Mouse (Mus musculus): ENCODE results near the gene Gm21981. TPM values are rescaled to one million over a fixed set of nuclear protein-coding genes. Genes with fewer than 3 reads are reported as not detected.

Gene Gm21981
- polyA plus RNA-seq, 1 experiment from 2014 or later: 0.16 TPM

DNA sequence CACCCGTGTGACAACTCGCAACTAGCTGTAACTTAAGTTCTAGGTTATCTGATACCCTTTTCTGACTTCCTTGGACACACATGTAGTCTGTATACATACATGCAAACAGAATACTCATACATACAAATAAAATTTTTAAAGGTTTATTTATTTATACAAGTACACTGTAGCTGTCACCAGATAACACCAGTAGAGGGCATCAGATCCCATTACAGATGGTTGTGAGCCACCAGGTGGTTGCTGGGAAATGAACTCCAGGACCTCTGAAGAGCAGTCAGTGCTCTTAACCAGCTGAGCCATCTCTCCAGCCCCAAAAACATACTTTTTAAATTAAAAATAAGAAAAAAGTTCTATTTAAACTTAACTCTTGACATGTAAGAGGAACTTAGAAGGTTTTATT lies 51.3 kb downstream of the Gm21981 start:
- DNase-seq (ENCODE audit: low spot score): peak; percentile 27
- H3K9me3 ChIP-seq: no peaks in the 10 kb centered on the region
- WGBS: 74% methylated on average over 2 of the region's 2 CpGs
- no peaks in the 10 kb centered on the region for H3K4me1 ChIP-seq
- H3K27me3 ChIP-seq (ENCODE audit: insufficient read depth, poor library complexity, severe bottlenecking): no peaks in the 10 kb centered on the region
- H3K27ac ChIP-seq: no peak overlapping the region
- H3K4me3 ChIP-seq: no peak overlapping the region
- no peaks in the 10 kb centered on the region for H3K36me3 ChIP-seq

Other genes with a start within 250 kb of the Gm21981 start
- gene Taf8, start 192.2 kb downstream of the Gm21981 start, polyA plus RNA-seq (2016; fragmentation: Nextera tagmentation; extraction: Ambion mirVana): 23.0 and 28.5 TPM in 2 replicates
- 552 and 644 TPM in 2 replicates for gene Ccnd3, start 189.4 kb downstream of the Gm21981 start, polyA plus RNA-seq (2016; fragmentation: Nextera tagmentation; extraction: Ambion mirVana)
- 37.0 and 43.0 TPM in 2 replicates for gene Bysl, start 83.0 kb downstream of the Gm21981 start, polyA plus RNA-seq (2016; fragmentation: Nextera tagmentation; extraction: Ambion mirVana)
- 36.5 and 42.8 TPM in 2 replicates for gene Med20, start 82.9 kb downstream of the Gm21981 start, polyA plus RNA-seq (2016; fragmentation: Nextera tagmentation; extraction: Ambion mirVana)
- 1.6 and 2.1 TPM in 2 replicates for gene Gm20517, start 82.9 kb downstream of the Gm21981 start, polyA plus RNA-seq (2016; fragmentation: Nextera tagmentation; extraction: Ambion mirVana)
- gene Usp49, start 63.8 kb downstream of the Gm21981 start, polyA plus RNA-seq (2016; fragmentation: Nextera tagmentation; extraction: Ambion mirVana): 3.2 and 4.5 TPM in 2 replicates
- gene Tomm6, start 6.1 kb downstream of the Gm21981 start, polyA plus RNA-seq (2016; fragmentation: Nextera tagmentation; extraction: Ambion mirVana): 320 and 356 TPM in 2 replicates
- 4.6 and 5.2 TPM in 2 replicates for gene Frs3, start 5.4 kb downstream of the Gm21981 start, polyA plus RNA-seq (2016; fragmentation: Nextera tagmentation; extraction: Ambion mirVana)
- gene Prickle4, start 281 bp upstream of the Gm21981 start, polyA plus RNA-seq (2016; fragmentation: Nextera tagmentation; extraction: Ambion mirVana): 0.79 TPM in 1 of 2 replicates, not detected in the other
- 0.49 and 0.67 TPM in 2 replicates for gene Pgc, start 32.4 kb upstream of the Gm21981 start, polyA plus RNA-seq (2016; fragmentation: Nextera tagmentation; extraction: Ambion mirVana)
- 15.3 and 19.3 TPM in 2 replicates for gene Tfeb, start 42.6 kb upstream of the Gm21981 start, polyA plus RNA-seq (2016; fragmentation: Nextera tagmentation; extraction: Ambion mirVana)
- 15.3 and 17.7 TPM in 2 replicates for gene Mdfi, start 140.2 kb upstream of the Gm21981 start, polyA plus RNA-seq (2016; fragmentation: Nextera tagmentation; extraction: Ambion mirVana)
- gene Foxp4, start 230.2 kb upstream of the Gm21981 start, polyA plus RNA-seq (2016; fragmentation: Nextera tagmentation; extraction: Ambion mirVana): 12.4 and 27.3 TPM in 2 replicates